Mouse (Mus musculus): ENCODE measurements around the gene Cers2. TPM values are rescaled to one million over a fixed set of nuclear protein-coding genes. Genes with fewer than 3 reads are reported as not detected.
A peak's percentile ranks its signal among the peaks of the same experiment; 100 is the strongest.

The Cers2 gene
- polyA plus RNA-seq (2012; fragmentation: generic; extraction: Trizol), result 116 TPM

DNA sequence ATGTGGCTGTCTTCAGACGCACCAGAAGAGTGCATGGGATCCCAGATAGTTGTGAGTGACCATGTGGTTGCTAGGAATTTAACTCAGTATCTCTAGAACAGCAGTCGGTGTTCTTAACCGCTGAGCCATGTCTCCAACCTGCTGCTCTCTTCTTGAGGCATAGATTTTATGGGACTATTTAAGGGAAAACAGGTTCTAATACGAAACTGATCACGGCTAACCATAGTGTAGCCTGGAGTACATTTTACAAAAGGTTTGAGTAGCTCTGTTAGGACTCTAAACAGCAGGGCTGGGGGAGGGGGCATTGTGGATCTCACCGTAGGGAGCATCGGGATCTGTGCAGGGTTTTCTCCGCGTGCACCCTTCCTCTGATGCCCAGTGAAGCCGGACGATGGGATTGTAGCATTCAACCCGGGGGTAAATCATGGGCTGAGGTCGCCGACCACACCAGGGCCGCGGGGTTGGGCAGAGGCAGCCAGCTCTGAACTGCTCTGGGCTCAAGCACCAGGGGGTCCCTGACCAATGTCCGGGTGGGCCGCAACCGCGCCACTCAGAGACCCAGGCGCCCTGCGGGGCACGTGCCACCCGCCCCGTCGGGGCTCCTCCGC is at the start of gene Cers2:
Cers2 (plus strand) TSS at position 306 of the 608 bp plus-strand sequence.
- H3K36me3 ChIP-seq (ENCODE audit: control insufficient read depth, insufficient read depth), result peaks cover 4% of the 10 kb centered on the region
- TF ChIP-seq TCF3 (IDR thresholded peaks at IDR 0.05; ENCODE audit: insufficient read length, low read depth), result no peak
- no peak for TF ChIP-seq POLR2AphosphoS2 (IDR thresholded peaks at IDR 0.05; ENCODE audit: insufficient read length, low read depth)
- TF ChIP-seq USF1 (IDR thresholded peaks at IDR 0.05; ENCODE audit: low read depth), result no peak
- no peak for TF ChIP-seq MYOG (IDR thresholded peaks at IDR 0.05; ENCODE audit: control insufficient read depth in 1 of 3, insufficient read depth in 1 of 3, insufficient read length in 2 of 3, low read depth in 2 of 3)
- no peak for TF ChIP-seq REST (IDR thresholded peaks at IDR 0.05; ENCODE audit: insufficient read depth, insufficient read length)
- no peak for TF ChIP-seq MYOD1 (IDR thresholded peaks at IDR 0.05; ENCODE audit: control insufficient read depth in 1 of 3, insufficient read length in 2 of 3, low read depth in 2 of 3)
- TF ChIP-seq MAX (IDR thresholded peaks at IDR 0.05; ENCODE audit: low read depth), result no peak
- no peak for TF ChIP-seq CEBPB (IDR thresholded peaks at IDR 0.05; ENCODE audit: insufficient read depth, poor library complexity, severe bottlenecking)
- TF ChIP-seq TCF12 (IDR thresholded peaks at IDR 0.05; ENCODE audit: insufficient read depth, poor library complexity, severe bottlenecking), result no peak

DNA sequence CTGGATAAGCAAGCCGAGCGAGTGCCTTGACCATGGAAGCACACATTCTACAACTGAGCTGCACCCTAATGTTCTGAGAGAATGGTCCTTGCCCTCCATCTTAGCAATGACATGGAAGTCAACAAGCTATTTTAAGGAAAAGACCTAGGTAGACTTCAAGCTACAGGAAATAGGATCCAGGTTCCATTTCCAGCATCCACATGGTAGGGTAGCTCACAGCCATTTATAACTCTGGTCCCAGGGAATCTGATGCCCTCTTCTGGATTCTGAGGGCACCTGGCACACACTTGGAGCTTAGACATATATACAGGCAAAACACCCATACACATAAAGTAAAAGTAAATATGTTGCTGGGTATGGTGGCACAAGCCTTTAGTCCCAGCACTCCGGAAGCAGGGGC is 48.5 kb upstream of the Cers2 start:
- Histone ChIP-seq H3K27me3 (ENCODE audit: control insufficient read depth, insufficient read depth, insufficient read length) (no peaks in the 10 kb centered on the region), H3K79me2 (ENCODE audit: control insufficient read depth, insufficient read depth) (peaks cover 4% of the 10 kb centered on the region), H3K4me3 (no peak overlapping the region), H3ac (ENCODE audit: control insufficient read depth, insufficient read length) (no peak overlapping the region), H3K4me2 (ENCODE audit: low read depth) (no peak overlapping the region), H3K36me3 (ENCODE audit: control insufficient read depth, insufficient read depth) (peaks cover 26% of the 10 kb centered on the region)
- TF ChIP-seq MYOD1 (IDR thresholded peaks at IDR 0.05; ENCODE audit: control insufficient read depth in 1 of 3, insufficient read length in 2 of 3, low read depth in 2 of 3) (no peak), USF1 (IDR thresholded peaks at IDR 0.05; ENCODE audit: low read depth) (no peak), POLR2AphosphoS2 (IDR thresholded peaks at IDR 0.05; ENCODE audit: insufficient read length, low read depth) (no peak), POLR2A (IDR thresholded peaks at IDR 0.05; ENCODE audit: insufficient read length, low read depth) (no peak), MAX (IDR thresholded peaks at IDR 0.05; ENCODE audit: low read depth) (no peak), REST (IDR thresholded peaks at IDR 0.05; ENCODE audit: insufficient read depth, insufficient read length) (no peak), SRF (IDR thresholded peaks at IDR 0.05; ENCODE audit: control insufficient read depth, insufficient read length, low read depth) (no peak), TCF12 (IDR thresholded peaks at IDR 0.05; ENCODE audit: insufficient read depth, poor library complexity, severe bottlenecking) (no peak), TCF3 (IDR thresholded peaks at IDR 0.05; ENCODE audit: insufficient read length, low read depth) (no peak), CEBPB (IDR thresholded peaks at IDR 0.05; ENCODE audit: insufficient read depth, poor library complexity, severe bottlenecking) (no peak), MYOG (IDR thresholded peaks at IDR 0.05; ENCODE audit: control insufficient read depth in 1 of 3, insufficient read depth in 1 of 3, insufficient read length in 2 of 3, low read depth in 2 of 3) (no peak), E2F4 (IDR thresholded peaks at IDR 0.05; ENCODE audit: insufficient read depth) (no peak)

More for the DNA sequence above, at the start of gene Cers2:
- Histone ChIP-seq H3K4me3 (peak within 1 kb of the TSS; percentile 54), H3K4me2 (ENCODE audit: low read depth) (peak within 1 kb of the TSS; percentile 90), H3K79me2 (ENCODE audit: control insufficient read depth, insufficient read depth) (peaks cover 41% of the 10 kb centered on the region), H3K27me3 (ENCODE audit: control insufficient read depth, insufficient read depth, insufficient read length) (no peaks in the 10 kb centered on the region), H3ac (ENCODE audit: control insufficient read depth, insufficient read length) (peak within 1 kb of the TSS; percentile 90)

GRCm38 (mm10) chr3:95267855-95268254 is 46.7 kb upstream of the Cers2 start:
- peaks cover 14% of the 10 kb centered on the region for H3K36me3 ChIP-seq (ENCODE audit: control insufficient read depth, insufficient read depth)
- H3ac ChIP-seq (ENCODE audit: control insufficient read depth, insufficient read length), result no peak overlapping the region

DNA sequence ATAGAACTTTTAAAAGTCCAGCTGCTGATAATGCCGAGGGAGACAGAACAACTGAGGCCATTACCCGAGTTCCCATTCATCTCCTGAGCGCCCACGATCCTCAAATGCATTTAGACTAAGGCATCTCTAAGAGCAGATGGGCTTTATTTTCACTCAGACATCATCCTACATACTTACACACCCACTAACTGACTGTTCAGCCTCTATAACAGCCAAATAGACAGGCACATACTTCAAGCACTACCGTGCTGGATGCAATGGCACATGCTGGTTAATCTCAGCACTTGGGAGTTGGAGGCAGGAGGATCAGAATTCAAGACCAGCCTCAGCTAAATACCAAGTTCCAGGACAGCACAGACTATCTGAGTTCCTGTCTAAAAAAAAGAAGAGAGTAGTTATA is 44.8 kb upstream of the Cers2 start:
- Histone ChIP-seq H3K36me3 (ENCODE audit: control insufficient read depth, insufficient read depth) (peaks cover 10% of the 10 kb centered on the region), H3K4me2 (ENCODE audit: low read depth) (no peak overlapping the region), H3ac (ENCODE audit: control insufficient read depth, insufficient read length) (no peak overlapping the region), H3K79me2 (ENCODE audit: control insufficient read depth, insufficient read depth) (peaks cover 8% of the 10 kb centered on the region), H3K4me3 (no peak overlapping the region), H3K27me3 (ENCODE audit: control insufficient read depth, insufficient read depth, insufficient read length) (no peaks in the 10 kb centered on the region)
- TF ChIP-seq CEBPB (IDR thresholded peaks at IDR 0.05; ENCODE audit: insufficient read depth, poor library complexity, severe bottlenecking) (no peak), POLR2AphosphoS2 (IDR thresholded peaks at IDR 0.05; ENCODE audit: insufficient read length, low read depth) (no peak), TCF12 (IDR thresholded peaks at IDR 0.05; ENCODE audit: insufficient read depth, poor library complexity, severe bottlenecking) (no peak), MYOD1 (IDR thresholded peaks at IDR 0.05; ENCODE audit: control insufficient read depth in 1 of 3, insufficient read length in 2 of 3, low read depth in 2 of 3) (no peak), USF1 (IDR thresholded peaks at IDR 0.05; ENCODE audit: low read depth) (no peak), E2F4 (IDR thresholded peaks at IDR 0.05; ENCODE audit: insufficient read depth) (no peak), MAX (IDR thresholded peaks at IDR 0.05; ENCODE audit: low read depth) (no peak), SRF (IDR thresholded peaks at IDR 0.05; ENCODE audit: control insufficient read depth, insufficient read length, low read depth) (no peak), POLR2A (IDR thresholded peaks at IDR 0.05; ENCODE audit: insufficient read length, low read depth) (no peak), MYOG (IDR thresholded peaks at IDR 0.05; ENCODE audit: control insufficient read depth in 1 of 3, insufficient read depth in 1 of 3, insufficient read length in 2 of 3, low read depth in 2 of 3) (no peak), TCF3 (IDR thresholded peaks at IDR 0.05; ENCODE audit: insufficient read length, low read depth) (no peak), REST (IDR thresholded peaks at IDR 0.05; ENCODE audit: insufficient read depth, insufficient read length) (no peak)

More at GRCm38 (mm10) chr3:95267855-95268254, 46.7 kb upstream of the Cers2 start:
- Histone ChIP-seq H3K27me3 (ENCODE audit: control insufficient read depth, insufficient read depth, insufficient read length) (no peaks in the 10 kb centered on the region), H3K79me2 (ENCODE audit: control insufficient read depth, insufficient read depth) (peaks cover 5% of the 10 kb centered on the region), H3K4me3 (no peak overlapping the region), H3K4me2 (ENCODE audit: low read depth) (no peak overlapping the region)
- TF ChIP-seq E2F4 (IDR thresholded peaks at IDR 0.05; ENCODE audit: insufficient read depth) (no peak), MYOG (IDR thresholded peaks at IDR 0.05; ENCODE audit: control insufficient read depth in 1 of 3, insufficient read depth in 1 of 3, insufficient read length in 2 of 3, low read depth in 2 of 3) (no peak), MAX (IDR thresholded peaks at IDR 0.05; ENCODE audit: low read depth) (no peak), SRF (IDR thresholded peaks at IDR 0.05; ENCODE audit: control insufficient read depth, insufficient read length, low read depth) (no peak), REST (IDR thresholded peaks at IDR 0.05; ENCODE audit: insufficient read depth, insufficient read length) (no peak), MYOD1 (IDR thresholded peaks at IDR 0.05; ENCODE audit: control insufficient read depth in 1 of 3, insufficient read length in 2 of 3, low read depth in 2 of 3) (no peak), TCF12 (IDR thresholded peaks at IDR 0.05; ENCODE audit: insufficient read depth, poor library complexity, severe bottlenecking) (no peak), POLR2AphosphoS2 (IDR thresholded peaks at IDR 0.05; ENCODE audit: insufficient read length, low read depth) (no peak), USF1 (IDR thresholded peaks at IDR 0.05; ENCODE audit: low read depth) (no peak)

All from myocyte (in vitro differentiated cells).